Mouse (Mus musculus): ENCODE results near the gene Lamc2. TPM values are rescaled to one million over a fixed set of nuclear protein-coding genes. Genes with fewer than 3 reads are reported as not detected.

Lamc2 gene
- 1 to 10 TPM; 3.8 to 4.4 TPM for total RNA-seq (2021)
- long read RNA-seq, experiment 1, partial matches to known transcripts, result 1 of 2 reads
- long read RNA-seq, experiment 1, other reads (novel, unspliced or antisense), result 1 of 2 reads
- long read RNA-seq, experiment 2, full-length matches to known transcripts, result 1 of 3 reads
- long read RNA-seq, experiment 2, partial matches to known transcripts, result 1 of 3 reads
- long read RNA-seq, experiment 2, other reads (novel, unspliced or antisense), result 1 of 3 reads

GRCm38 (mm10) chr1:153185828-153186803 is at the start of gene Lamc2:
Gene Lamc2 (minus strand): TSS chr1:153186447.
- DNase-seq, result peak; percentile 39
- peak within 1 kb of the TSS; percentile 71 for H3K4me3 ChIP-seq
- intact Hi-C loops (cut with DNase I), result no loop called here
- H3K27ac ChIP-seq, result peak within 1 kb of the TSS; percentile 41
- no peak for TF ChIP-seq CTCF (IDR thresholded peaks at IDR 0.05)

- intact Hi-C loops (cut with DNase I), result loop anchor here (5.0 kb wide), 4 partner anchors 72 to 152 kb away; partner anchors contain the start of gene Lamc1
- no peak for TF ChIP-seq CTCF (IDR thresholded peaks at IDR 0.05)
- Histone ChIP-seq H3K4me3 (peak overlapping the region; percentile 64), H3K27ac (peak overlapping the region; percentile 86)
- no peak for DNase-seq
Observed at GRCm38 (mm10) chr1:153235576-153235975, 49.3 kb upstream of the Lamc2 start.

GRCm38 (mm10) chr1:153231681-153232080 is 45.4 kb upstream of the Lamc2 start:
- no peak for DNase-seq
- no peak overlapping the region for H3K27ac ChIP-seq
- intact Hi-C loops (cut with DNase I), result no loop called here
- TF ChIP-seq CTCF (IDR thresholded peaks at IDR 0.05), result no peak
- no peak overlapping the region for H3K4me3 ChIP-seq

- no peak overlapping the region for H3K4me3 ChIP-seq
- TF ChIP-seq CTCF (IDR thresholded peaks at IDR 0.05), result no peak
- peak overlapping the region; percentile 87 for H3K27ac ChIP-seq
- intact Hi-C loops (cut with DNase I), result no loop called here
- DNase-seq, result no peak
Observed at GRCm38 (mm10) chr1:153227916-153228315, 41.7 kb upstream of the Lamc2 start.

- Histone ChIP-seq H3K4me3 (no peak overlapping the region), H3K27ac (peak overlapping the region; percentile 87)
- DNase-seq, result no peak
- intact Hi-C loops (cut with DNase I), result no loop called here
- TF ChIP-seq CTCF (IDR thresholded peaks at IDR 0.05), result no peak
Observed at GRCm38 (mm10) chr1:153227096-153227495, 40.8 kb upstream of the Lamc2 start.

- intact Hi-C loops (cut with DNase I), result no loop called here
- Histone ChIP-seq H3K27ac (peak overlapping the region; percentile 87), H3K4me3 (0 out of 2 replicates have a peak overlapping the region, but pooled peaks have one; percentile 1)
- no peak for TF ChIP-seq CTCF (IDR thresholded peaks at IDR 0.05)
- no peak for DNase-seq
Observed at GRCm38 (mm10) chr1:153225786-153226725, 39.8 kb upstream of the Lamc2 start.

GRCm38 (mm10) chr1:153224331-153224730 is 38.1 kb upstream of the Lamc2 start:
- Histone ChIP-seq H3K27ac (peak overlapping the region; percentile 87), H3K4me3 (no peak overlapping the region)
- no peak for TF ChIP-seq CTCF (IDR thresholded peaks at IDR 0.05)
- no peak for DNase-seq
- intact Hi-C loops (cut with DNase I), result no loop called here

- H3K4me3 ChIP-seq, result no peak overlapping the region
- TF ChIP-seq CTCF (IDR thresholded peaks at IDR 0.05), result no peak
- intact Hi-C loops (cut with DNase I), result no loop called here
- peak overlapping the region; percentile 40 for H3K27ac ChIP-seq
- no peak for DNase-seq
Observed at GRCm38 (mm10) chr1:153219376-153219775, 33.1 kb upstream of the Lamc2 start.

GRCm38 (mm10) chr1:153216516-153216915 is 30.3 kb upstream of the Lamc2 start:
- H3K27ac ChIP-seq, result no peak overlapping the region
- DNase-seq, result no peak
- intact Hi-C loops (cut with DNase I), result no loop called here
- no peak overlapping the region for H3K4me3 ChIP-seq
- TF ChIP-seq CTCF (IDR thresholded peaks at IDR 0.05), result no peak

- intact Hi-C loops (cut with DNase I), result no loop called here
- Histone ChIP-seq H3K4me3 (no peak overlapping the region), H3K27ac (no peak overlapping the region)
- DNase-seq, result no peak
- TF ChIP-seq CTCF (IDR thresholded peaks at IDR 0.05), result no peak
Observed at GRCm38 (mm10) chr1:153215676-153216075, 29.4 kb upstream of the Lamc2 start.

- Histone ChIP-seq H3K27ac (no peak overlapping the region), H3K4me3 (no peak overlapping the region)
- intact Hi-C loops (cut with DNase I), result no loop called here
- DNase-seq, result no peak
- TF ChIP-seq CTCF (IDR thresholded peaks at IDR 0.05), result no peak
Observed at GRCm38 (mm10) chr1:153210992-153211391, 24.7 kb upstream of the Lamc2 start.

GRCm38 (mm10) chr1:153210198-153210597 is 24.0 kb upstream of the Lamc2 start:
- intact Hi-C loops (cut with DNase I), result no loop called here
- TF ChIP-seq CTCF (IDR thresholded peaks at IDR 0.05), result no peak
- Histone ChIP-seq H3K27ac (no peak overlapping the region), H3K4me3 (no peak overlapping the region)
- no peak for DNase-seq
